Mouse (Mus musculus) right cerebral cortex, postnatal 10 days (tissue): Measurements from ENCODE around the gene Cntd1.
A peak's percentile ranks its signal among the peaks of the same experiment; 100 is the strongest.

Experiments
- DNase-seq, 2 experiments: peaks; one replicate each; pipeline ENCODE4 v3.0.0; 2021; ENCODE audit warnings: low spot score in 2 of 2

Cntd1 gene

DNA sequence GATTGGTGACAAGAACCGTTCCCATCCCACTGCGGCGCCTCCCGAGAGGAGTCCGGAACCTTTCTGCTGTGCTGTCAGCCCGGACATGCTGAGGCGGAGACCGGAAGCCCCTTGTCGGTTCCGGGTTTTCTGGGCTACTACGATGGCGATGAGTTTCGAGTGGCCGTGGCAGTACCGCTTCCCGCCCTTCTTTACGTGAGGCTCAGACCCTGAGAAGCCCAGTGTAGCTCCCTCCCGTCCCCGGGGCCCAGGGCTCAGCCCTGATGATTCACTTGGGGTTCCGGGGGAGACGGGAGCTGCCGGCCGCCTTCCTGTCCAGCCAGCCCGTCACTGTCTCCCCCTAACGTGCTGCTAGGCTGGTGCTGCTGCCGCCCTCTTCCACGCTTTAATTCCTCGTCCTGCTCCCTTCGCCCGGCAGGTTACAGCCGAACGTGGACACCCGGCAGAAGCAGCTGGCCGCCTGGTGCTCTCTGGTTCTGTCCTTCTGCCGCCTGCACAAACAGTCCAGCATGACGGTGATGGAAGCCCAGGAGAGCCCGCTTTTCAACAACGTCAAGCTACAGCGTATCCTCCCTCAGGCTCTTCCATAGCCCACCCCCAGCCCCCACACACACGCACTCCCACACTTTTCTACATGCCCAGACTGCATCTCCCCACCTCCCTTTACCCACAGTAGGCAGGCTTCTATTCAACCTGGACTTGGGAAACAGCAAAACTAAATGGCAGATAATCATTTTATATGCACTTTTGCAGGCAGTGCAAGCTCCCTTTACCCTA is 25.0 kb upstream of the Cntd1 start, which contains the start of gene Vps25:
Vps25 (plus strand) TSS at position 95 of the 777 bp plus-strand sequence.
- peak; percentile 92 for DNase-seq

DNA sequence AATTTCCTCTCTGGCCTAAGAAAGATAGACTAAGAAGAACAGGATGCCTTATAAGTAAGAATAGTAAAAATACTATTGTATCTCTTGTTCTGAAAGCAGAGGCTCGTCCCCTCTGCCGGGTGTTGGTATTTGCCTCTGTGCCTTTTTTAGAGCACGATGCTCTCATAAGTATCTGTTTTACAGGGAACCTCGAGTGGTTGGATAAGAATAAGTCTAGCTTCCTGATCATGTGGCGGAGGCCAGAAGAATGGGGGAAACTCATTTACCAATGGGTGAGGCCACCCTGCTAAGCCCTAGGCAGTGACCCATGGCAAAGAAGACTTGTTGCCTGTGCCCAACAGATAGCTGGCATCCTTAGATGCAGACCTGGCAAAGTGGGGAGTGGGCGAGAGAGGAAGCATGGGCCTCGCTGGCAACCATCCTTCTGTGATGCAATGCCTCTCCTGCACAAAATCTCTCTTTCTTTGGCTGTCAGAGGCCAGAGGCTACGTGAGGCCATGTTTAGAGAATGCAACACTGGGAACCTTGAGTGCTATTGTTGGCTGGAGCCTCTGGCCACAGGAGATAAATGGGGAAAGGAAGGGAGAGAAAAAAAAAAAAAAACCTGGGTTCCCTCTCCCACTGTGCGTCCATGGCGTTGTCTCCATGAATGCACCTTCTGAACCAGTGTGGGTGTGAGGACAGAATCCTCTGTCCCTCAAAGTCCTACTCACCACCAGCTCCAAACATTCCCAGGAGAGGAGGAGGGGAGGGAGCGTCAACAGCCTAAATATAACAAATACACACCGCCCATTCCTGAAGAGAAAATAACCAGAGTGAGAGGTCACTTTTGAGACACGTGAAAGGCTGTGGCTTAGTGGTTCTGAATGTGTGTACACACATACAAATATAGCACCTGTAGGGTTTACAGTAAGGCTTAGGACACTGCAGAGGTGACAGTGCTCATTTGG is 22.7 kb upstream of the Cntd1 start:
- no peak for DNase-seq

DNA sequence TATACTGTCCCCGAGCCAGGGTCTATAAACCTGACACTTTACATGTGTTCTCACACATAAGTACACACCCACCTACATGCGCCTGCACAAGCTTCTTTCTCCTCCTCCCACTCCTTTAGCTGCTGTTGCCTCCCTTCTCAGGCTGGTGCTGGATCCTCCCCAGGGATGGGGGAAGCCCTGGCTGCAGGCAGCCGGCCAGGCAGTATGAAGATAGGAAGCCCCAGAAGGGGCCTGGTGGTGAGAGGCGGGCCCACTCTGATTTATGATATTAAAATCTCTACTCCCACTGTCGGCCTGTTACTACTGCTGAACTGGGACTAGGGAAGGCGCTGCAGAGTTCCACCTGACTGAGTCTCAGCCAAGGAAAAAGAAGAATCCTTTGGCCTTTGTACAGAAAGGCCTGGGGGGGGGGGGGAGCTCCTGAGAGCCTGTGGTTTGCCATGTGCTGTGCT is 19.5 kb upstream of the Cntd1 start:
- DNase-seq = peak; percentile 70 to 80

DNA sequence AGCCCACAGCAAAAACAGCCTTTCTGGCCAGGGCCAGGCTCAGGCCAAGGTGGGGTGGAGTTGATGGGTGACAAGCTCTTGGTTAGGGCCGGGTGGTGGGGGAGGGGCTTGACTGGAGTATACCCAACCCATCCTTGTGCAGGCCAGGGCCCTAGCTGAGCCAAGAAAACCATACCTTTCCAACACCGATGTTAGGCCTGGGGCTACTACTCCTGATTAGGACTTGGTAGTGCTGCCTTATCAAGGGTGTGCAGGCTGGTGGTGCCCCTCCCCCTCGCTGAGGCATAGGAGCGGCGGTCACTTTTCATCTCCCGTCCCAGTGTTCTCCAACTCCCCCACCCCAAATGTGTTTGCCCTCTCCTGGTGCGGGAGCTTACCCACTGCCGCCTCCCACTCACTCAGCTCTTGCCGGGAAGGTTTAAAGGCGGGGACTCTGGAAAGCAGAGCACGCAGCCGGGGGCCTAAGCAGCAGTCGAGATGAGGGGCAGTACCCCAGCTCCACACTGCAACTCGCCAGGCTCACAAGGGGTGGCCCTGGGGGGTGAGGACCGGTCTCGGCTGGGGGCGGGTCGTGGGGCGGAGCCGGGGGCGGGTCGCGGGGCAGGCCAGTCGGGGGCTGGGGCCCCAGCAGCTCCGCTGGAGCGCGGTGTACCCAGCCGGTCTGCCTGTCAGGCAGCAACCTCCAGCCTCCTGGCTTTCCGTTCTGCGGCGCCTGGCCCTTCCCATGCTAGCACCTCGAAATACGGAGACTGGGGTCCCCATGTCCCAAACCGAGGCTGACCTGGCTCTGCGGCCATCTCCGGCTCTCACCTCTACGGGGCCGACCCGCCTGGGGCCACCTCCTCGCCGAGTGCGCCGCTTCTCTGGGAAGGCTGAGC is 18.6 kb upstream of the Cntd1 start, which contains the start of gene Wnk4:
Wnk4 (plus strand) TSS at position 620 of the 878 bp plus-strand sequence.
- DNase-seq = peak in 1 of 2 experiments; percentile 53

DNA sequence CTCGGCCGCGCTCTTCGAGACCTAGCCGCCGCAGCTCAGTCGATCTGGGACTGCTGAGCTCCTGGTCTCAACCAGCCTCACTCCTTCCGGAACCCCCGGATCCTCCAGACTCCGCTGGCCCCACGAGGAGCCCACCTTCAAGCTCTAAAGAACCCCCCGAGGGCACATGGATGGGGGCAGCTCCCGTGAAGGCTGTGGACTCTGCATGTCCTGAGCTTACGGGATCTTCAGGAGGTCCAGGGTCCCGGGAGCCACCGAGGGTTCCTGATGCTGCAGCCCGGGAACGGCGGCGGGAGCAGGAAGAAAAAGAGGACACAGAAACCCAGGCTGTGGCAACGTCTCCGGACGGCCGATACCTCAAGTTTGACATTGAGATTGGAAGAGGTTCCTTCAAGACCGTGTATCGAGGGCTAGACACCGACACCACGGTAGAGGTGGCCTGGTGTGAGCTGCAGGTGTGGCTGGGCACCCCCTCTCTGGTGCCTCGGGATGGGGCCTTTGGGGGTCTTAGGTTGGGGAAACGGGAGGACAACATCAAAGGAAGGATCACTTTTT is 17.9 kb upstream of the Cntd1 start:
- DNase-seq = no peak

DNA sequence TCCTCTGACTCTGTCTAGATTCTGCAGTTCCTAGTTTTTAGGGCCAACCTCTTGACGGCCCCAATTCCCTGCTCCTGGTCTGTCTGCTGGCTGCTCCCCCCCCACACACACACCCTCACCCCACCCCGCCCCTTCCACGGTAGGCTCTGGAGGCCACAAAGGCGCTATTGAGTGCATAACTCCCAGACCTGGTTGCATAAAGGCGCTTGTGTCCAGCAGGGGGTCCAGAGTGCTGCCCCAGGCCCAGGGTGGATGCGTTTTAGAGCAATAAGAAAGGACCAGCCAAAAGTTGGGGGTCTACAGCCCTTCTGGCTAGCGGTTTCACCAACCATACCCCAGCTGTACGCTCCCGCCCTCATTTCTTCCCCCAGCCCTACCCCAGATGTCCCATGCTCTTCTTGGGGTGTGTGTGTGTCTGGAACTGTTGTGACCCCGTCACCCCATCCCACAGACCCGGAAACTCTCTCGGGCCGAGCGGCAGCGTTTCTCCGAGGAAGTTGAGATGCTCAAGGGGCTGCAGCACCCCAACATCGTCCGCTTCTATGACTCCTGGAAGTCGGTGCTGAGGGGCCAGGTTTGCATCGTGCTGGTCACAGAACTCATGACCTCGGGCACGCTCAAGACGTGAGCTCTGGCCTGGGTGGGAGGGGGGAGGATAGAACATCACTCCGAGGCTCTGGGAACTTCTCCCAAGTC is 16.4 kb upstream of the Cntd1 start:
- no peak for DNase-seq

DNA sequence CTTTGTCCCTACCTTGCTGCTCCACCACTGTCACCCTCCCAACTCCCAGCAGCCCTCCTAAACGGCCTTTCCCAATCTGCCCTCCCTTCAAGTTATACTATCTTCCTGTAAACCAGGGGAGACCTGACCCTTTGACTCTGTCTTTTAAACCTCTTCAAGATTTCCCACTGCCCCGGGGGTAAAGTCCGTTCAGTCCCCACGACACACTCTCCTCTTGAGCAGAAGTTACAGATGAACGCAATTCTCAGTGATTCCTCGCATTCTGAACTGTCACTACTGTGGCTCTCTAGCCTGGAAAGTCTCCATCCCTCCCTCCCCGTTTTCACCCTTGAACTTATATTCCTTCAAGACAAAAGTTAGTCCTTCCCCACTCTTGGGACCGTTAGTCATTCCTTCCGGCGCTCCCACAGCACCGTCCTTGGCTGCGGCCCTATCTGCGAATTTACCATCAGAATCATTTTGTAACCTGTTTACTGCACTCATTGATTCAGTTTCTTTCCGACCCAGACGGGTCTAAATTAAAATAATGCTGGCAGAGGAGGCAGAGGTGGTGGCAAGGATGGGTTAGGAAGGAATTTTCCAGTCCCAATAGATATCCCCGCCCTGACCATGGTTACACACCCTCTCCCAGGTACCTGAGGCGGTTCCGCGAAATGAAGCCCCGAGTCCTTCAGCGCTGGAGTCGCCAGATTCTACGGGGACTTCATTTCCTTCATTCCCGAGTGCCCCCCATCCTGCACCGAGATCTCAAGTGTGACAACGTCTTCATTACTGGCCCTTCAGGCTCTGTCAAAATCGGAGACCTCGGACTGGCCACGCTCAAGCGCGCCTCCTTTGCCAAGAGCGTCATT is 15.4 kb upstream of the Cntd1 start:
- no peak for DNase-seq

DNA sequence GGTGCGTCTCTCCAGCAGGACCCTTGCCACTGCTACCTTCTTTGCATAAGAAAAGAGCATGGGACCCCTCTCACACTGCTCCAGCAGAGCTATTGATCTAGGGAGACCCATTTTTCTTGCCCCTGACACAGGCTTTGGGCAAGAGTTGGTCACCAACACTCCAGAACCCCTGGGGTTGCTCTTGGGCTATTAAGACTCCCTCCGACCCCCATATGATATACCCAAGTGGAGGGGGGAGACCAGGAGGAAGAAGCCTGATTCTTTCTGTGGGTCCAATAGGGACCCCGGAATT is 14.9 kb upstream of the Cntd1 start:
- no peak for DNase-seq

DNA sequence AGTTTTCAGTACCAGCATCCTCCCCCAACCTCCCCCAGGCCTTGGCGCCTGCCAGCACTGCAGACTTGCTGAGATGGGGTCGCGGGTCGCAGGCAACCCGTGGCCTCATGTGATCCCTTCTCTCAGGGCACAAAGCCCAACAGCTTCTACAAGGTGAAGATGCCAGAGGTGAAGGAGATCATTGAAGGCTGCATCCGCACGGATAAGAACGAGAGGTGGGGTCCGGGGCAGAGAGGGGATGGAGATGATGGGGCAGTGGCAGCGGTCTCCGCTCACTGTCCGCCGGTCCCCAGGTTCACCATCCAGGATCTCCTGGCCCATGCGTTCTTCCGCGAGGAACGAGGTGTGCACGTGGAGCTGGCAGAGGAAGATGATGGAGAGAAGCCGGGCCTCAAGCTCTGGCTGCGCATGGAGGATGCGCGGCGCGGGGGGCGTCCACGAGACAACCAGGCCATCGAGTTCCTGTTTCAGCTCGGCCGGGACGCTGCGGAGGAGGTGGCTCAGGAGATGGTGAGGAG is 13.8 kb upstream of the Cntd1 start:
- DNase-seq = no peak

DNA sequence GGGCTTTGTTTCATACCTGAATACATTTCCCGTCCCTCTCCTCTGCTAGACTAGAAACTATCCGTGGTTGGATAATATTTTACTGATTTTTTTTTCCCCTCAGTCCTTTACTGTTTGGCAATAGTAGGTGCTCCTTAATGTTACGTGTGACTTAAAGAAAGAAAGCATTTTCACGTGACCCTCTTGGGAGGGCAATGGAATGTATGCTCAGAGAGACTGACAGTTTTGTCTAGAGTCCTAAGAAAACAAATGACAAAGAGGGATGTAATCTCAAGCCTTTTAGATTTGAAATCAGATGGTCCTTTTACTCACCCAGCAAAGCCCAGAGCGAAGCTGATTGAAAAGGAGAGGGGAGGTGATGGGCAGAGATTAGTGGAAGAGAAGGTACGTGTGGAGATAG is 12.9 kb upstream of the Cntd1 start:
- DNase-seq = no peak

DNA sequence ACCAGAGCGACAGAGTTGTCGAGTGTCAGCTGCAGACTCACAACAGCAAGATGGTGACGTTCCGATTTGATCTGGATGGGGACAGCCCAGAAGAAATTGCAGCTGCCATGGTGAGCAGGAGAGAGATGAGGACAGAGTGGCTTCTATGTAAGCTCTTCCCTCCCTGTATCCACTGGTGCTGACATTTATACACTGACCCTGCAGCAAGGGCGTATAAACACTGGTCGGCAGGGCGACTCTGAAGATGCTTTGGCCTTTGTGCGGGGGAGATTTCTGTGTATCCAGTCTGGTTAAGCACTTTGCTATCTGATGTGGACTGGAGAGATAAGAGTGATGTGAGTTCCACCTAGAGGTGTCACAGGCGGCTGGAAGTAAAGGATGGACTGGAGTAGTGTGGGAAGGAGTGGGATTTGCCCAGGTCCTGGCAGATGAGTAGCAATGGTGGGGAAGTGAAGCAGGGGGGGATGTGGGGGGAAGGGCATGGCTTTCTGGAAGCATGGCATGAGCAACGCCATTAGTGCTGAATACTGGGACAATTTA is 9.2 kb upstream of the Cntd1 start:
- no peak for DNase-seq

DNA sequence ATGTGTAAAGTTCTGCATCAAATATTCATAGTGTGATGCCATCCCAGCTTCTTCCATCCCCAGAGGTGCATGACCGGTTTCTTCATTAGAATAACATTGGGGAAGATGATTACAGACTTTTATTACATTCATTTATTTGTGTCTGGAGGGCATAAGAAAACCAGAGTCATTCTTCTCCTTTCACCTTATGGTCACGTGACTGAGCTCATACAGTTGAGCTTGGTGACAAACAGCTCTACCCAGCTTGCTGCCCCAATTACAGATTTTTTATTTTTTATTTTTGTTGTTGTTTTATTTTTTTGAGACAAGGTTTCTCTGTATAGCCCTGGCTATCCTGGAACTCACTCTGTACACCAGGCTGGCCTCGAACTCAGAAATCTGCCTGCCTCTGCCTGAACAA is 6.4 kb upstream of the Cntd1 start:
- DNase-seq = no peak

DNA sequence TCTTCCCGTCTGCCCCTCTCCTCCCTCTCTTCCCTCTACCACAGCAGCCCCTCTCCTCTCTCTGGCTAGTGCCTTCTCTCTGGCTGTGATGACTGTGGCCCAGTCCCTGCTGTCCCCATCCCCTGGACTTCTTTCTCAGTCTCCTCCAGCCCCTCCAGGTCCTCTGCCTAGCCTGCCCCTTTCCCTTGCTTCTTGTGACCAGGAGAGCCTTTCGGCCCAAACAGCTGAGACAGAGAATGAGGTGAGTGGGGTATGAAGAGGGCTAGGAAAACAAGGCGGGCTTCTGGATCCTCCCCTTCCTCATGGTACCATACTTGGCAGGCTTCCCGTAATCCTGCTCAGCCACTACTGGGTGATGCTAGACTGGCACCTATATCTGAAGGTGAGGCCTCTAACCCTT is 3.5 kb upstream of the Cntd1 start:
- no peak for DNase-seq

DNA sequence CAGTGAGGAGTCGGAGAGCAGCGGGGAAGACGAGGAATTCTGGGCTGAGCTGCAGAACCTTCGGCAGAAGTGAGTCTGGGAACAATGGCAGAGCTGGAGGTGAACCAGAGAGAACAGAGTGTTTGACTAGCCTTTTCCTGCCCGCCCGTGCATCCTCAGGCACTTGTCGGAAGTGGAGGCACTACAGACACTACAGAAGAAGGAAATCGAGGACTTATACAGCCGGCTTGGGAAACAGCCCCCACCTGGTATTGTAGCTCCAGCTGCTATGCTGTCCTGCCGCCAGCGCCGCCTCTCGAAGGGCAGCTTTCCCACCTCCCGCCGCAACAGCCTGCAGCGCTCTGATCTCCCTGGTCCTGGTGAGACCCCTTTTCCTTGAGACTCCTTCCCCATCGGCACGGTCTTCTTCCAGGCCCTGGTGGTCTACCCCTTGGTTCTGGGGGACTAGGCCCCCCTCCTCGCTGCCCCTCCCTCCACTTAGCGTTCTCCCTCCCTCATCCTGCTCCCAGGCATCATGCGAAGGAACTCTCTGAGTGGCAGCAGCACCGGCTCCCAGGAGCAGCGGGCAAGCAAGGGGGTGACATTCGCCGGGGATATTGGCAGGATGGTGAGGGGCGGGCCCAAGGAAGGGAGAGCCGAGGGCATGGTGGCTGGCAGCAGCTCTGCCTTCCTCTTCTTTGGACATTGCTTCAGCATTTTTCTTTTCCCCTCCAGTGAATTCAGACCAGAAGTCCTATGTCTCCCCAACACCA is 2.3 kb upstream of the Cntd1 start:
- DNase-seq = no peak

DNA sequence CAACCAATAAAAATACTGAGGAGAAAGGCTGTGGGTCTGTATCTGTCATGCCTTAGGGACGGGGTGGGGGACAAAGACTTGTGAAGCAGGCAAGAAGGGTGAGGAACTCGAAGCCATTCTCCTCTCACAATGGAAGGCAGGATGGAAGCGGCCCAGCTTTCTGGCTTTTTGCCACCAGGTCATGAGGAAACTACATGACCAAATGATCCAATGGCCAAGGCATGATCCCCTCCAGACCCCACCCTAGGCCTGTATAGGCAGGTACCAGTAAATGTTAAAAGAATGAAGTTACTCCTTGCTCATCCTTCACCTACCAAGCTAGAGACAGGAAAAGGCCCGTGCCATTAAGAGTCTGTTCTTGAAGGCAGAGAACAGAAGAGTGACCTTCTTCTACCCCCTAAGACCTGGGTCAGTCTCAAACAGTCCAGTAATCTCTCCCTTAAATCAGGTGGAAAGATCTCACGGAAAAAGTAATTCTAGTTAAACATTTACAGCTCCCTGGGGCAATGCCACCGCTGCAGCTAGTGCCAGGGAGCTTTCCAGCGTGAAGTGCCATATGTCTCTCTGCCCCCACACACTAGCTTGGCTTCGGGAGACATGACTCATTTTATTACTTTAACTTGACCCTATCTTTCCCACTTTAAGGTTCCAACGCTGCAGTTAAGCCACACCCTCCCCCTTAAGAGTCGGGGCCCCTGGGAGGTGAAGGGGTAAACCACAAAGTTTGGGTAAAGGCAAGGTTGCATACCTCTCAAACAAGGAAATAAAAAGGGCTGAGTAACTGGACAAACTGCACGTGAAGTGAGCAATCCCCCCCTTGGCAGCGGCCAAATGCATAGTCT is 1.2 kb upstream of the Cntd1 start:
- no peak for DNase-seq

DNA sequence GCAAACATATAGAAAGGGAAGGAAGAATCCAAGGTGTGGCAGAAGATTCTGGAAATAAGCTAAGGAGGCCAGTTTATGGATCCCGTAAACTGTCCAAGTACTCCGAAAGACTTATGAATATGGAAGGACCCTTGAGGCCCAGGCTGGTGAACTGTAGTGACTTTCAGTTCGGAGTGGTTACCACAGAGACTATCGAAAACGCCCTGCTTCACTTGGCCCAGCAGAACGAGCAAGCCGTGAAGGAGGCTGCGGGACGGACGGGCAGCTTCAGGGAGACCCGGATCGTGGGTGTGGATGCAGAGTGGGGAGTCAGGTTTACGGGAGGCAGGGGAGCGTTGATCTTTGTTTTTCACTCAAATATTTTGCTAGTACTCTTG is 369 bp downstream of the Cntd1 start:
- DNase-seq = no peak

DNA sequence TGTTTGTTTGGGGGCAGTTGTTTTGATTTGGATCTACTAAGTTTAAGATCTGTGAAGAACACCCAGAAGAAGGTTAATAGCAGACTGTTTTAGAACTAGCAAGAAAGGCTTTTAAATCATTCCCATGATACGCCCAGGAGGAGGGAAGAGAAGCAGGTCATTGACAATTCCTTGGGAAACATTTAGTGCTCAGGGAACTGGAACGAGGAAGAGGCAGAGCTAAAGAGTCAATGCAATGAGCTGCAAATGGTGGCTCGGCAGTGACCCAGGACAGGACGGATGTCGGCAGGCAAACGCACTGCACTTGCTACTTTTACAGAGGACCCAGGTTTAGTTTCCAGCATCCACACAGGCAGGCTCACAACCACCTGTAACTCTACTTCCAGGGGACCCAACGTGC is 2.0 kb downstream of the Cntd1 start:
- no peak for DNase-seq

DNA sequence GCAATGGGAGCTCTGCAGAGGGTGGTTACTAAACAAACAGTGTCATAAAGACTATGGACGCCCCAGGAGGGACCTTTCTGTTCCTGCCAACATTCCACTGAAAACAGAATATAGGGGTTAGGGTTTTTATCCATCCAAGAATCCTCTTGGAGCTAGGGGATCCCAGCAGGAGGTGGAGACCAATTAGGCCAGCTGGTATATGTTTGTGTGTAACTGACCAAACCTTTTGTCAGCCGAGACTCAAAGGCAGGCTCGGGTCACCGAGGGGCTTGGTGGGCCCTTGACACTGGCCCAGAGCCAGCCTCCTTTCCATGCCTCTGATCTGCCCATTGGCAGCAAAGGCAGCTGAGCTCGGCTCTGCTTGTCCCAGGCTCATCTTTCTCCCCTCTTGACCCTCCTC is 4.1 kb downstream of the Cntd1 start:
- DNase-seq = no peak
